Mouse (Mus musculus): ENCODE measurements around the gene Scd2. TPM values are rescaled to one million over a fixed set of nuclear protein-coding genes. Genes with fewer than 3 reads are reported as not detected.
"Not testable (repeated sequence)": the region's sequence is repeated elsewhere in the genome, so short reads cannot be mapped to it uniquely, and the experiment has no call there.

Gene Scd2
- polyA plus RNA-seq, 1 experiment: 329 TPM

GRCm38 (mm10) chr19:44306171-44306570 lies 12.7 kb downstream of the Scd2 start:
- no peak for TF ChIP-seq EP300 (IDR thresholded peaks at IDR 0.05; ENCODE audit: insufficient read depth, low read depth, low read length)
- TF ChIP-seq CTCF (IDR thresholded peaks at IDR 0.05; ENCODE audit: low read depth, low read length): no peak
- no peak for TF ChIP-seq POLR2A (IDR thresholded peaks at IDR 0.05; ENCODE audit: insufficient read depth, low read length)
- Histone ChIP-seq H3K36me3 (ENCODE audit: control insufficient read depth, insufficient read depth, low read length, poor library complexity, severe bottlenecking) (peaks cover 67% of the 10 kb centered on the region), H3K9ac (ENCODE audit: low read depth, poor library complexity, severe bottlenecking) (no peak overlapping the region)

GRCm38 (mm10) chr19:44307101-44307914 lies 13.8 kb downstream of the Scd2 start:
- Histone ChIP-seq H3K27me3 (ENCODE audit: control insufficient read depth, insufficient read depth, low read length, poor library complexity, severe bottlenecking) (no peaks in the 10 kb centered on the region), H3K4me3 (ENCODE audit: low read depth, low read length) (no peak overlapping the region), H3K9ac (ENCODE audit: low read depth, poor library complexity, severe bottlenecking) (no peak overlapping the region), H3K9me3 (replicated peaks; ENCODE audit: control insufficient read depth, insufficient read depth, low read length, poor library complexity, severe bottlenecking) (no peaks in the 10 kb centered on the region), H3K4me1 (ENCODE audit: control insufficient read depth, insufficient read depth, low read length) (no peaks in the 10 kb centered on the region), H3K27ac (ENCODE audit: insufficient read depth, low read length) (no peak overlapping the region), H3K36me3 (ENCODE audit: control insufficient read depth, insufficient read depth, low read length, poor library complexity, severe bottlenecking) (peaks cover 58% of the 10 kb centered on the region)
- TF ChIP-seq EP300 (IDR thresholded peaks at IDR 0.05; ENCODE audit: insufficient read depth, low read depth, low read length) (no peak), POLR2A (IDR thresholded peaks at IDR 0.05; ENCODE audit: insufficient read depth, low read length) (no peak), CTCF (IDR thresholded peaks at IDR 0.05; ENCODE audit: low read depth, low read length) (no peak)

More at GRCm38 (mm10) chr19:44306171-44306570, 12.7 kb downstream of the Scd2 start:
- Histone ChIP-seq H3K4me3 (ENCODE audit: low read depth, low read length) (no peak overlapping the region), H3K27ac (ENCODE audit: insufficient read depth, low read length) (no peak overlapping the region), H3K27me3 (ENCODE audit: control insufficient read depth, insufficient read depth, low read length, poor library complexity, severe bottlenecking) (no peaks in the 10 kb centered on the region), H3K4me1 (ENCODE audit: control insufficient read depth, insufficient read depth, low read length) (no peaks in the 10 kb centered on the region), H3K9me3 (replicated peaks; ENCODE audit: control insufficient read depth, insufficient read depth, low read length, poor library complexity, severe bottlenecking) (no peaks in the 10 kb centered on the region)

- TF ChIP-seq POLR2A (IDR thresholded peaks at IDR 0.05; ENCODE audit: insufficient read depth, low read length) (no peak), CTCF (IDR thresholded peaks at IDR 0.05; ENCODE audit: low read depth, low read length) (no peak), EP300 (IDR thresholded peaks at IDR 0.05; ENCODE audit: insufficient read depth, low read depth, low read length) (no peak)
These were observed 14.5 kb downstream of the Scd2 start for GRCm38 (mm10) chr19:44307915-44308470.

GRCm38 (mm10) chr19:44308611-44309246 lies 15.3 kb downstream of the Scd2 start:
- H3K27ac ChIP-seq (ENCODE audit: insufficient read depth, low read length): no peak overlapping the region
- H3K36me3 ChIP-seq (ENCODE audit: control insufficient read depth, insufficient read depth, low read length, poor library complexity, severe bottlenecking): peaks cover 44% of the 10 kb centered on the region
- H3K4me3 ChIP-seq (ENCODE audit: low read depth, low read length): no peak overlapping the region
- TF ChIP-seq CTCF (IDR thresholded peaks at IDR 0.05; ENCODE audit: low read depth, low read length) (no peak), EP300 (IDR thresholded peaks at IDR 0.05; ENCODE audit: insufficient read depth, low read depth, low read length) (no peak), POLR2A (IDR thresholded peaks at IDR 0.05; ENCODE audit: insufficient read depth, low read length) (no peak)
- H3K4me1 ChIP-seq (ENCODE audit: control insufficient read depth, insufficient read depth, low read length): no peaks in the 10 kb centered on the region
- H3K27me3 ChIP-seq (ENCODE audit: control insufficient read depth, insufficient read depth, low read length, poor library complexity, severe bottlenecking): no peaks in the 10 kb centered on the region
- H3K9me3 ChIP-seq (replicated peaks; ENCODE audit: control insufficient read depth, insufficient read depth, low read length, poor library complexity, severe bottlenecking): no peaks in the 10 kb centered on the region
- H3K9ac ChIP-seq (ENCODE audit: low read depth, poor library complexity, severe bottlenecking): no peak overlapping the region

More at GRCm38 (mm10) chr19:44307915-44308470, 14.5 kb downstream of the Scd2 start:
- Histone ChIP-seq H3K4me1 (ENCODE audit: control insufficient read depth, insufficient read depth, low read length) (no peaks in the 10 kb centered on the region), H3K9me3 (replicated peaks; ENCODE audit: control insufficient read depth, insufficient read depth, low read length, poor library complexity, severe bottlenecking) (no peaks in the 10 kb centered on the region), H3K27me3 (ENCODE audit: control insufficient read depth, insufficient read depth, low read length, poor library complexity, severe bottlenecking) (no peaks in the 10 kb centered on the region), H3K9ac (ENCODE audit: low read depth, poor library complexity, severe bottlenecking) (no peak overlapping the region), H3K4me3 (ENCODE audit: low read depth, low read length) (no peak overlapping the region), H3K27ac (ENCODE audit: insufficient read depth, low read length) (no peak overlapping the region), H3K36me3 (ENCODE audit: control insufficient read depth, insufficient read depth, low read length, poor library complexity, severe bottlenecking) (peaks cover 51% of the 10 kb centered on the region)

GRCm38 (mm10) chr19:44309351-44310154 lies 16.1 kb downstream of the Scd2 start:
- Histone ChIP-seq H3K27ac (ENCODE audit: insufficient read depth, low read length) (no peak overlapping the region), H3K4me3 (ENCODE audit: low read depth, low read length) (no peak overlapping the region), H3K36me3 (ENCODE audit: control insufficient read depth, insufficient read depth, low read length, poor library complexity, severe bottlenecking) (peaks cover 36% of the 10 kb centered on the region), H3K9ac (ENCODE audit: low read depth, poor library complexity, severe bottlenecking) (no peak overlapping the region), H3K9me3 (replicated peaks; ENCODE audit: control insufficient read depth, insufficient read depth, low read length, poor library complexity, severe bottlenecking) (no peaks in the 10 kb centered on the region), H3K27me3 (ENCODE audit: control insufficient read depth, insufficient read depth, low read length, poor library complexity, severe bottlenecking) (no peaks in the 10 kb centered on the region), H3K4me1 (ENCODE audit: control insufficient read depth, insufficient read depth, low read length) (no peaks in the 10 kb centered on the region)
- TF ChIP-seq EP300 (IDR thresholded peaks at IDR 0.05; ENCODE audit: insufficient read depth, low read depth, low read length) (no peak), CTCF (IDR thresholded peaks at IDR 0.05; ENCODE audit: low read depth, low read length) (no peak), POLR2A (IDR thresholded peaks at IDR 0.05; ENCODE audit: insufficient read depth, low read length) (no peak)

GRCm38 (mm10) chr19:44310155-44310575 lies 16.7 kb downstream of the Scd2 start:
- not testable (repeated sequence) for H3K9ac ChIP-seq (ENCODE audit: low read depth, poor library complexity, severe bottlenecking); H3K4me1 ChIP-seq (ENCODE audit: control insufficient read depth, insufficient read depth, low read length); H3K27ac ChIP-seq (ENCODE audit: insufficient read depth, low read length); H3K9me3 ChIP-seq (replicated peaks; ENCODE audit: control insufficient read depth, insufficient read depth, low read length, poor library complexity, severe bottlenecking); H3K4me3 ChIP-seq (ENCODE audit: low read depth, low read length); H3K27me3 ChIP-seq (ENCODE audit: control insufficient read depth, insufficient read depth, low read length, poor library complexity, severe bottlenecking)
- H3K36me3 ChIP-seq (ENCODE audit: control insufficient read depth, insufficient read depth, low read length, poor library complexity, severe bottlenecking): peaks cover 30% of the 10 kb centered on the region
